Comparison of ENCODE assay signal across 9 mouse cellular contexts in the genomic region with DNA sequence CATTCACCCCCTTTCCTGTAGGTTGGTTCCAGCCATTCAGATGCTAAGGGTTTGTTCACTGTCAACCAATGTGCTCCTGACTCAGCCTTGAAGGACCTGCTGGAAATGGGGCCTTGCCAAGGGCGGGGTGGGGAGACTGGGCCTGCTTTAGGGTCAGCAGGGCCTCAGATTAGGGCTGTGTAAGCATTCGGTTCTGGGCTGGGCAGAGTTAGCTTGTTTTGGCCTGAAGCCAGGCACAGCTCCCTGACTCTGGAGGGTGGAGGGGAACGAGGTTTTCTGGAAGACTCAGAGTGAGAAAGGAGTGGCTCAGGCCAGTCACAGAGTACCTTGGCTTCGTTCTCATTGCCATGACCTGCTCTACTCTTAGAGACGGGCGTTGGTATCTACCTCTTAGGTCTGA. TPM values are rescaled to one million over a fixed set of nuclear protein-coding genes. Genes with fewer than 3 reads are reported as not detected.
DNase-seq lines count a peak whose midpoint lies in the region; ATAC-seq and TF ChIP-seq lines count a peak whose summit lies in the region.
"Had no signal": no experiment of that assay in that cellular context is flagged by ENCODE, and none has a peak within 500 bp of the region (broad histone marks: within the 10 kb centered on the region; RNA-seq: fewer than 3 reads in every experiment).

No protein-coding gene starts in this region.

- no peak overlapping the region for H3K9ac ChIP-seq in limb, embryonic 14.5 days (ENCODE audit: low read depth, low read length, severe bottlenecking)
- H3K9ac ChIP-seq: neural tube, embryonic 13.5 days had no signal

- TF ChIP-seq POLR2A in limb, embryonic 14.5 days (IDR thresholded peaks at IDR 0.05; ENCODE audit: borderline replicate concordance, extremely low read depth, insufficient read depth, insufficient read length) = no peak

- H3K27me3 ChIP-seq in limb, embryonic 14.5 days (ENCODE audit: control insufficient read depth, insufficient read depth, low read length) = no peaks in the 10 kb centered on the region
- H3K27me3 ChIP-seq: neural tube, embryonic 13.5 days had no signal

- H3K27ac ChIP-seq in limb, embryonic 14.5 days (replicated peaks; ENCODE audit: low read depth, low read length) = no peak overlapping the region
- H3K27ac ChIP-seq: neural tube, embryonic 13.5 days had no signal

- no peaks in the 10 kb centered on the region for H3K36me3 ChIP-seq in limb, embryonic 14.5 days (ENCODE audit: control insufficient read depth, insufficient read depth, low read length)

- H3K4me1 ChIP-seq in limb, embryonic 14.5 days (ENCODE audit: control insufficient read depth, insufficient read depth, low read length) = peaks cover 9% of the 10 kb centered on the region

- peak; percentile 22 for DNase-seq in adrenal gland, adult 2 months
- DNase-seq in adrenal gland, adult 8-10 months = no peak
- peak; percentile 63 for DNase-seq in ovary, postnatal 36 days (ENCODE audit: low spot score)
- no peak for DNase-seq in ovary, postnatal 10 days (ENCODE audit: low spot score)
- DNase-seq in limb, embryonic 14.5 days (ENCODE audit: low spot score) = no peak
- DNase-seq in urinary bladder, postnatal 25 days (ENCODE audit: low spot score) = peak; percentile 57
- DNase-seq in cerebellum, adult 11 months = no peak

- ATAC-seq in limb, embryonic 14.5 days (ENCODE audit: low FRiP score, low read depth) = peak; percentile 37; the same call in 1 of the 2 replicates
- no peak for ATAC-seq in granulocyte monocyte progenitor cell, adult 5-6 weeks (replicated peaks; ENCODE audit: poor library complexity, severe bottlenecking)

- H3K9me3 ChIP-seq in limb, embryonic 14.5 days (ENCODE audit: control insufficient read depth, low read length) = no peaks in the 10 kb centered on the region
- H3K9me3 ChIP-seq: neural tube, embryonic 13.5 days had no signal

- H3K4me3 ChIP-seq in limb, embryonic 14.5 days (replicated peaks; ENCODE audit: low read length) = no peak overlapping the region
- H3K4me3 ChIP-seq: neural tube, embryonic 13.5 days had no signal

- 51% methylated on average over 6 of the region's 6 CpGs for WGBS in limb, embryonic 14.5 days

- no peak overlapping the region for H3K4me2 ChIP-seq in limb, embryonic 14.5 days (replicated peaks; ENCODE audit: low read depth, low read length, severe bottlenecking)
- H3K4me2 ChIP-seq: neural tube, embryonic 13.5 days had no signal

RNA-seq across cellular contexts. Expression of a gene that starts 35.9 kb away (rescaled TPM):
- total RNA-seq in adrenal gland, adult 2 months (2021) = 10 to 100 TPM; 24.4 to 40.6 TPM
- polyA plus RNA-seq in adrenal gland, adult 2 months (2012; rRNA removed) = 25.6 and 25.9 TPM in 2 replicates
- total RNA-seq in adrenal gland, adult 8-10 months (2022) = 10 to 100 TPM; 43.9 to 62.8 (median 50.4) TPM
- polyA plus RNA-seq in limb, embryonic 14.5 days (2012; rRNA removed) = 3.0 and 3.5 TPM in 2 replicates
- polyA plus RNA-seq in limb, embryonic 14.5 days (2014; fragmentation: Nextera tagmentation; extraction: Ambion mirVana) = 0.84 and 2.2 TPM in 2 replicates
- total RNA-seq in granulocyte monocyte progenitor cell, adult 5-6 weeks (2014; fragmentation: Nextera tagmentation) = 1.6 TPM in 1 of 2 replicates, not detected in the other
- not detected in 2 replicates for total RNA-seq in granulocyte monocyte progenitor cell, adult 5-6 weeks (2017)

Comparison
In these comparisons a context has a peak if more than half of its experiments do, and no peak if none do; other contexts are left out.
1. DNase-seq: peak in adrenal gland, adult 2 months (single experiment), ovary, postnatal 36 days (single experiment) and urinary bladder, postnatal 25 days (single experiment); none in adrenal gland, adult 8-10 months (single experiment), ovary, postnatal 10 days (single experiment), limb, embryonic 14.5 days (single experiment) and cerebellum, adult 11 months (single experiment).
2. RNA of a gene that starts 35.9 kb away (total RNA-seq): 43.9 to 62.8 TPM in adrenal gland, adult 8-10 months and 24.4 to 40.6 TPM in adrenal gland, adult 2 months; 1.6 TPM in granulocyte monocyte progenitor cell, adult 5-6 weeks; every median in the first group is over 4 times any median in the second.